Mouse (Mus musculus) CD8-positive naive resting alpha-beta T cell, adult 57 days (primary cell): Measurements from ENCODE around the gene Prdm11. TPM values are rescaled to one million over a fixed set of nuclear protein-coding genes. Genes with fewer than 3 reads are reported as not detected.

ENCODE experiments used
- total RNA-seq: library from RNA; stranded (reverse); gene quantifications from one replicate; pipeline ENCODE4 v1.2.4, GENCODE M21; 2023

Prdm11 gene
- 28.0 TPM for total RNA-seq

GRCm38 (mm10) chr2:93045818-93046508 is at the start of gene Prdm11:
Prdm11 (minus strand) TSS chr2:93046167.

Other genes with a start within 250 kb of the Prdm11 start
- not detected for gene Syt13, start 131.1 kb downstream of the Prdm11 start, total RNA-seq
- gene Trp53i11, start 141.4 kb upstream of the Prdm11 start, total RNA-seq, result 69.3 TPM